Mouse (Mus musculus): ENCODE measurements around the gene Cops7a. TPM values are rescaled to one million over a fixed set of nuclear protein-coding genes. Genes with fewer than 3 reads are reported as not detected.

The Cops7a gene
- 55.1 and 59.7 TPM in 2 replicates for polyA plus RNA-seq (2015; fragmentation: Nextera tagmentation; extraction: Ambion mirVana)

GRCm38 (mm10) chr6:124965088-124965719 is at the start of gene Cops7a:
Gene Cops7a, minus strand, starts transcription at chr6:124965538.

GRCm38 (mm10) chr6:125009129-125009180 is 43.6 kb upstream of the Cops7a start, which contains the start of gene Zfp384:
Gene Zfp384, plus strand, starts transcription at chr6:125009145.

GRCm38 (mm10) chr6:124996551-124997501 is 31.5 kb upstream of the Cops7a start, which contains the start of gene Pianp:
Gene Pianp, plus strand, starts transcription at chr6:124996694.

GRCm38 (mm10) chr6:124930754-124931524 is 34.4 kb downstream of the Cops7a start, which contains the start of gene Mlf2:
Gene Mlf2, plus strand, starts transcription at chr6:124931386.

GRCm38 (mm10) chr6:124919695-124920317 is 45.5 kb downstream of the Cops7a start, which contains the start of gene Ptms:
Gene Ptms, minus strand, starts transcription at chr6:124920103.

GRCm38 (mm10) chr6:124911533-124912218 is 53.7 kb downstream of the Cops7a start, which contains the start of gene Lag3:
Gene Lag3, minus strand, starts transcription at chr6:124911705.

Other genes with a start within 250 kb of the Cops7a start
- gene Ptpn6, start 226.8 kb downstream of the Cops7a start, polyA plus RNA-seq (2015; fragmentation: Nextera tagmentation; extraction: Ambion mirVana): 71.3 and 92.3 TPM in 2 replicates
- gene Grcc10, start 224.2 kb downstream of the Cops7a start, polyA plus RNA-seq (2015; fragmentation: Nextera tagmentation; extraction: Ambion mirVana): 145 and 183 TPM in 2 replicates
- not detected in 2 replicates for gene Gm45234, start 209.5 kb downstream of the Cops7a start, polyA plus RNA-seq (2015; fragmentation: Nextera tagmentation; extraction: Ambion mirVana)
- gene Atn1, start 209.0 kb downstream of the Cops7a start, polyA plus RNA-seq (2015; fragmentation: Nextera tagmentation; extraction: Ambion mirVana): 3.3 and 5.1 TPM in 2 replicates
- 1.1 and 1.7 TPM in 2 replicates for gene Eno2, start 195.9 kb downstream of the Cops7a start, polyA plus RNA-seq (2015; fragmentation: Nextera tagmentation; extraction: Ambion mirVana)
- gene Lrrc23, start 185.8 kb downstream of the Cops7a start, polyA plus RNA-seq (2015; fragmentation: Nextera tagmentation; extraction: Ambion mirVana): not detected in 2 replicates
- gene Spsb2, start 156.9 kb downstream of the Cops7a start, polyA plus RNA-seq (2015; fragmentation: Nextera tagmentation; extraction: Ambion mirVana): 10.9 and 12.5 TPM in 2 replicates
- 232 and 238 TPM in 2 replicates for gene Tpi1, start 151.2 kb downstream of the Cops7a start, polyA plus RNA-seq (2015; fragmentation: Nextera tagmentation; extraction: Ambion mirVana)
- 55.3 and 56.8 TPM in 2 replicates for gene Usp5, start 136.1 kb downstream of the Cops7a start, polyA plus RNA-seq (2015; fragmentation: Nextera tagmentation; extraction: Ambion mirVana)
- 223 and 253 TPM in 2 replicates for gene Cdca3, start 136.0 kb downstream of the Cops7a start, polyA plus RNA-seq (2015; fragmentation: Nextera tagmentation; extraction: Ambion mirVana)
- 0.58 and 0.59 TPM in 2 replicates for gene Gnb3, start 125.3 kb downstream of the Cops7a start, polyA plus RNA-seq (2015; fragmentation: Nextera tagmentation; extraction: Ambion mirVana)
- gene P3h3, start 107.8 kb downstream of the Cops7a start, polyA plus RNA-seq (2015; fragmentation: Nextera tagmentation; extraction: Ambion mirVana): 3.7 and 6.6 TPM in 2 replicates
- gene Gpr162, start 101.6 kb downstream of the Cops7a start, polyA plus RNA-seq (2015; fragmentation: Nextera tagmentation; extraction: Ambion mirVana): 0.16 and 0.99 TPM in 2 replicates
- 0.23 and 0.62 TPM in 2 replicates for gene Cd4, start 77.3 kb downstream of the Cops7a start, polyA plus RNA-seq (2015; fragmentation: Nextera tagmentation; extraction: Ambion mirVana)
- 1.6 and 2.9 TPM in 2 replicates for gene Lag3, start 53.8 kb downstream of the Cops7a start, polyA plus RNA-seq (2015; fragmentation: Nextera tagmentation; extraction: Ambion mirVana)
- 66.4 and 88.8 TPM in 2 replicates for gene Ptms, start 45.4 kb downstream of the Cops7a start, polyA plus RNA-seq (2015; fragmentation: Nextera tagmentation; extraction: Ambion mirVana)
- gene Mlf2, start 34.2 kb downstream of the Cops7a start, polyA plus RNA-seq (2015; fragmentation: Nextera tagmentation; extraction: Ambion mirVana): 110 and 118 TPM in 2 replicates
- gene Pianp, start 31.2 kb upstream of the Cops7a start, polyA plus RNA-seq (2015; fragmentation: Nextera tagmentation; extraction: Ambion mirVana): 0.41 and 0.47 TPM in 2 replicates
- gene Zfp384, start 43.6 kb upstream of the Cops7a start, polyA plus RNA-seq (2015; fragmentation: Nextera tagmentation; extraction: Ambion mirVana): 5.5 and 7.0 TPM in 2 replicates
- gene Ing4, start 74.2 kb upstream of the Cops7a start, polyA plus RNA-seq (2015; fragmentation: Nextera tagmentation; extraction: Ambion mirVana): 43.3 and 47.7 TPM in 2 replicates
- gene Acrbp, start 84.2 kb upstream of the Cops7a start, polyA plus RNA-seq (2015; fragmentation: Nextera tagmentation; extraction: Ambion mirVana): 5.1 and 7.5 TPM in 2 replicates
- 1.4 and 1.8 TPM in 2 replicates for gene Lpar5, start 102.4 kb upstream of the Cops7a start, polyA plus RNA-seq (2015; fragmentation: Nextera tagmentation; extraction: Ambion mirVana)
- gene Chd4, start 130.4 kb upstream of the Cops7a start, polyA plus RNA-seq (2015; fragmentation: Nextera tagmentation; extraction: Ambion mirVana): 39.3 and 45.6 TPM in 2 replicates
- gene Nop2, start 166.4 kb upstream of the Cops7a start, polyA plus RNA-seq (2015; fragmentation: Nextera tagmentation; extraction: Ambion mirVana): 35.5 and 37.8 TPM in 2 replicates
- 9.4 and 12.4 TPM in 2 replicates for gene Iffo1, start 179.7 kb upstream of the Cops7a start, polyA plus RNA-seq (2015; fragmentation: Nextera tagmentation; extraction: Ambion mirVana)
- 647 and 650 TPM in 2 replicates for gene Gapdh, start 200.9 kb upstream of the Cops7a start, polyA plus RNA-seq (2015; fragmentation: Nextera tagmentation; extraction: Ambion mirVana)
- gene Ncapd2, start 226.2 kb upstream of the Cops7a start, polyA plus RNA-seq (2015; fragmentation: Nextera tagmentation; extraction: Ambion mirVana): 118 and 127 TPM in 2 replicates
- 198 and 200 TPM in 2 replicates for gene Mrpl51, start 226.3 kb upstream of the Cops7a start, polyA plus RNA-seq (2015; fragmentation: Nextera tagmentation; extraction: Ambion mirVana)

Data from spleen, postnatal 0 days (tissue).